Mouse (Mus musculus) ES-E14 (cell line): ENCODE results near the gene Asic2. TPM values are rescaled to one million over a fixed set of nuclear protein-coding genes. Genes with fewer than 3 reads are reported as not detected.

Experiments
- DNase-seq: peaks from one replicate; pipeline ENCODE4 v3.0.0-alpha.2; 2013; ENCODE audit warnings: low read depth, low spot score
- H3K27ac ChIP-seq: 2 replicates; pipeline ENCODE4 v1.5.1; 2012; ENCODE audit warnings: low read depth, mild to moderate bottlenecking, low read length, moderate library complexity, mixed read lengths; ENCODE audit not compliant: poor library complexity, insufficient read depth, severe bottlenecking
- H3K36me3 ChIP-seq: 2 replicates; pipeline ENCODE4 v1.6.1; 2012; ENCODE audit warnings: mild to moderate bottlenecking, low read length, moderate library complexity, mixed read lengths; ENCODE audit not compliant: control insufficient read depth, poor library complexity, insufficient read depth, severe bottlenecking
- H3K4me1 ChIP-seq, 2 experiments: fragments of 150-350 bp in 1 of 2; sonication (generic) in 1 of 2; 2 replicates each; pipeline ENCODE4 v1.6.1; 2012; ENCODE audit warnings: low read length in 2 of 2, mild to moderate bottlenecking in 1 of 2, mixed read lengths in 1 of 2; ENCODE audit not compliant: control insufficient read depth in 2 of 2, insufficient read depth in 2 of 2, poor library complexity in 1 of 2
- H3K4me3 ChIP-seq, 2 experiments: fragments of 150-350 bp in 1 of 2; sonication (generic) in 1 of 2; 2 replicates each; pipeline ENCODE4 v1.5.1; 2012; ENCODE audit warnings: low read length in 2 of 2, low read depth in 1 of 2, mild to moderate bottlenecking in 1 of 2, mixed read lengths in 1 of 2; ENCODE audit not compliant: insufficient read depth in 1 of 2, poor library complexity in 1 of 2, severe bottlenecking in 1 of 2
- H3K9ac ChIP-seq: 2 replicates; pipeline ENCODE4 v1.6.1; 2012; ENCODE audit warnings: low read depth, mild to moderate bottlenecking, low read length, mixed read lengths; ENCODE audit not compliant: poor library complexity, insufficient read depth, severe bottlenecking
- H3K9me3 ChIP-seq: fragments of 150-350 bp; sonication (generic); 2 replicates; pipeline ENCODE4 v1.6.1; 2012; ENCODE audit warnings: low read depth, mild to moderate bottlenecking, low read length; ENCODE audit not compliant: control insufficient read depth, insufficient read depth
- CHD2 ChIP-seq: IDR thresholded peaks from 2 replicates; pipeline ENCODE4 v1.6.1; 2014; ENCODE audit warnings: mild to moderate bottlenecking, low read depth, low read length, inconsistent platforms
- HCFC1 ChIP-seq: IDR thresholded peaks from 2 replicates; pipeline ENCODE4 v1.6.1; 2012; ENCODE audit warnings: low read length, inconsistent platforms, borderline replicate concordance; ENCODE audit not compliant: insufficient read depth
- MAFK ChIP-seq: IDR thresholded peaks from 2 replicates; pipeline ENCODE4 v1.6.1; 2014; ENCODE audit warnings: mild to moderate bottlenecking, low read depth, low read length, inconsistent platforms; ENCODE audit not compliant: insufficient read depth
- ZC3H11A ChIP-seq: IDR thresholded peaks from 2 replicates; pipeline ENCODE4 v1.6.1; 2012; ENCODE audit warnings: low read depth, mild to moderate bottlenecking, inconsistent platforms, low read length, borderline replicate concordance
- ZNF384 ChIP-seq: IDR thresholded peaks from 2 replicates; pipeline ENCODE4 v1.6.1; 2012; ENCODE audit warnings: low read depth, low read length, inconsistent platforms
- in situ Hi-C, 2 experiments: fragments of 600-800 bp; cut with MboI; formaldehyde crosslinking; loops; one replicate each; pipeline ENCODE4 v1.15.1; 2025; ENCODE audit warnings: low sequenced_read_pairs in 2 of 2, inconsistent platforms in 1 of 2; ENCODE audit not compliant: unreplicated experiment in 2 of 2
- total RNA-seq: library from RNA; depleted of rRNA; stranded (reverse); fragments of 300-350 nt; gene quantifications from 2 replicates; pipeline ENCODE4 v1.2.3, GENCODE M21; 2012

Asic2 gene
- total RNA-seq, 1 experiment = 0.13 TPM

DNA sequence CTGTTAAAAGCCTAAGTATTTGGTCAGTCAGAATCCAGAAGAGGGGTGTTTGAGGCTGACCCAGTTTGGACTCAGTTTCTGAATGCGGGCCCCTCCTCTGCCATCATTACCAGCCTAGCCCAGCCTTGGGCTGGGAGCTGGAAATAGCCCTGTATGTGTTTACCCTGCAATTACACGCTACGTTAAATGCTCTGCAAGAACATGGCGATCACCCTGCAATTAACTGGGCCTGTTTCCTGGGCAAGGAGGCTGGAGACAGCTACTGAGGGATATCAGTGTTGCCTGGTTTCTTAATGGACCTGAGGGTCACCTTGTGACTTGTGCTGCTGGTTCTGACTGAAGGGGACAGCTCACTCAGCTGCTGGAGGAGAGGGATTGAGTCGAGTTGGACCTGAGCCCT lies 151.7 kb downstream of the Asic2 start:
- in situ Hi-C loops = no loop called here
- no peak overlapping the region for H3K4me3 ChIP-seq
- TF ChIP-seq HCFC1 = no peak
- TF ChIP-seq MAFK = no peak
- no peak for TF ChIP-seq ZC3H11A
- TF ChIP-seq ZNF384 = no peak
- TF ChIP-seq CHD2 = no peak
- H3K9me3 ChIP-seq = no peaks in the 10 kb centered on the region
- no peak for DNase-seq
- H3K36me3 ChIP-seq = no peaks in the 10 kb centered on the region
- no peak overlapping the region for H3K27ac ChIP-seq
- H3K4me1 ChIP-seq = no peaks in the 10 kb centered on the region
- no peak overlapping the region for H3K9ac ChIP-seq

DNA sequence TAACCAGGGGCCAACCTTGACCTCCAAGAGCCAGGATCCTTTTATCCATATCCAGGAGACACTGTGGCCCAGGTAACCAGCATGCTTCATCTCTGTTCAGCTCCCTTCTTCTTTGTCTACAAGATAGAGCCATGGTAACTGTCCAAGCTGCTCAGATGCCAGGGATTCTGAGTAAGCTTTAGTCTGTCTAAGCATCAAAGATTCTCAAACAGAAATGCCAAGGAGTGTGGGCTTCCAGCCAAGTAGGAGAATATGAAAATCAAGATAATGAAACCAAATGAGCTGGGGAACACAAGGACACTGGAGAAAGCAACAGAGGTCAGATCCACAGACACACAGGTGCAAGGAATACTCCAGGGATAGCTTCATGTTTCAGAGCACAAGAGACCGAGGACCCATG lies 153.4 kb downstream of the Asic2 start:
- no peak overlapping the region for H3K27ac ChIP-seq
- DNase-seq = no peak
- H3K9me3 ChIP-seq = no peaks in the 10 kb centered on the region
- in situ Hi-C loops = no loop called here
- no peaks in the 10 kb centered on the region for H3K36me3 ChIP-seq
- H3K4me1 ChIP-seq = no peaks in the 10 kb centered on the region
- no peak overlapping the region for H3K4me3 ChIP-seq
- H3K9ac ChIP-seq = no peak overlapping the region
- TF ChIP-seq CHD2 (no peak), ZC3H11A (no peak)

DNA sequence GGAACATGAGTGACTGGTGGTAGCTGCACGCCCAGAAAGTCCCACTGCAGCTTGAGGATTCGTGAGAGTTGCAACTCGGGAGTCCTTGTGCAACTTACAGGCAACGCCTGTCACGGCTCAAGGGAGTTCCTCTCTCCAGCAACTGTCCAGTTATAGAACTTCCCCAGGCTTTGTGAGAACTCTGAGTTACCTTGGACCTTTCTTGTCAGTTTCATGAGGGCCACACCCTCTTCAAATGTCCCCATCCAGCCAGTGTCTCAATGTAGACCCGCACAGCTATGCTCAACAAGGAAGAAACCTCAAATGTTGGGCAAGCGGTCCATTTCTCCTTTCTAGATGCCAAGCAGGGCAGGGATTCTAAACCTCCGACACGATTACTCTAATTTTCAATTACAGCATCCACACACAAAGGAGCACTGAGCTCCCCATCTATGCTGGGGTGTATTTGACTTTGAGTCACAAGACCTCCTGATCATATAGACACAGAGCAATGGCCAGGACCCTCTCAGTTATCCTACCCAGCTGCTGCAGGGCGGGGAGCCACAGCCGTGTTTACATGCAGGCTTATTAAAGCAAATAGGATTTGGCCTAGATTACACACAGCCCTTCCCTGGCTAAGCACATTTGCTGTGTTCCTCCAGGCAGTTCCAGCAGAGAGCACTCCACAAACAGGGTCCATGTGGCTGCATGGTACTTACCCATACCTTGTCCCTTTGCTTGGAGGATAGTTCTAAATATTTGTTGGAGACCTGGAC lies 161.2 kb downstream of the Asic2 start:
- H3K27ac ChIP-seq = no peak overlapping the region
- H3K4me1 ChIP-seq = peaks cover 1 to 13% of the 10 kb centered on the region in 2 experiments; a peak in 3 of 4 replicates
- in situ Hi-C loops = no loop called here
- H3K36me3 ChIP-seq = no peaks in the 10 kb centered on the region
- no peak for DNase-seq
- TF ChIP-seq ZNF384 (no peak), MAFK (no peak), HCFC1 (no peak), ZC3H11A (no peak), CHD2 (no peak)
- no peak overlapping the region for H3K4me3 ChIP-seq
- H3K9me3 ChIP-seq = no peaks in the 10 kb centered on the region
- H3K9ac ChIP-seq = no peak overlapping the region

DNA sequence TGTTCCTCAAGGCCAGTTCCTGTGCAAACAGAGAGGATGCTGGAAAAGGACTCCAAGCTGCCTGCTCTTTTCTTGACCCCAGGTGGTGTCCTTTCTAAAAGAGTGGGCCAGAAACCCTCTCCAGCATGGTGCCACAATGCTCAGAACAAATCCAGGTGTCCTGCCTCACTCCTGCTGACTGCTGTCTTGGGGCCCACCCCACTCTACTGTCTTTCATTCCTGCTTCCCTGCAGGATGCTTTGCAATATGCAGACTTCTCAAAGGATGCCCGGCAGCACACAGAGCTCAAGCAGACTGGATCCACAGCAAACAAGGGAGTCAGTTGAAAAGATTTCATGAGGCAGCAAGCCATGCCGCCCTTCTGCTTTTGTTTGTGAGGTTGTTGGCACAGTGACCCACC lies 164.7 kb downstream of the Asic2 start:
- Histone ChIP-seq H3K27ac (no peak overlapping the region), H3K9me3 (no peaks in the 10 kb centered on the region), H3K9ac (no peak overlapping the region), H3K36me3 (no peaks in the 10 kb centered on the region), H3K4me3 (no peak overlapping the region), H3K4me1 (peaks cover 1 to 14% of the 10 kb centered on the region in 2 experiments; a peak in 3 of 4 replicates)
- DNase-seq = peak; percentile 6
- in situ Hi-C loops = no loop called here
- TF ChIP-seq ZC3H11A = no peak

DNA sequence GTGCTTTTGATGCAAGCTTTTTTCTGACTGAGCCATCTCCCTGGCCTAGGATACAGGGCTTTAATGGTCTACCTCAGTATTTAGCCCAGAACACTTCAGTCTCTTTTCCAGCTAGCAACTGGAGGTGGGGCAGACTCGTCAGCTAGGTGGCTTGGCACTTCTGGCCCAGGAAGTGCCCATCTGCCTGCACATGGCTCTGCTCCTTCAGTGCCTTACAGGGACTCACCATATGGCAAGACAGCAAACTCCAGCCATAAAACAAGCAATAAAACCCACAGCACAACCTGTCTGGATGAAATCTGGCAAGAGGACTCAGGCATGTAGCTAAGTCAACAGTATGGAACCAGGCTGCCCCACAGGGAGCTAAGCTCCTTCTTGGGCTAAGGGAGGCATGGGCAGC lies 165.6 kb downstream of the Asic2 start:
- no peak overlapping the region for H3K4me3 ChIP-seq
- no peak overlapping the region for H3K9ac ChIP-seq
- TF ChIP-seq MAFK (no peak), HCFC1 (no peak), CHD2 (no peak), ZC3H11A (no peak), ZNF384 (no peak)
- H3K27ac ChIP-seq = no peak overlapping the region; the same call in 1 of the 2 replicates
- H3K36me3 ChIP-seq = no peaks in the 10 kb centered on the region
- in situ Hi-C loops = no loop called here
- no peak for DNase-seq
- no peaks in the 10 kb centered on the region for H3K9me3 ChIP-seq
- H3K4me1 ChIP-seq = peaks cover 1 to 14% of the 10 kb centered on the region in 2 experiments; a peak in 3 of 4 replicates
